Mouse (Mus musculus) left cerebral cortex, postnatal 14 days (tissue): ENCODE data around the gene Sox9. TPM values are rescaled to one million over a fixed set of nuclear protein-coding genes. Genes with fewer than 3 reads are reported as not detected.

Experiments
- DNase-seq, 2 experiments: peaks; one replicate each; pipeline ENCODE4 v3.0.0; 2021 to 2022; ENCODE audit warnings: low spot score in 2 of 2, mixed read lengths in 1 of 2
- intact Hi-C: fragments of 180-260 bp; cut with DNase I; formaldehyde crosslinking; loops from one replicate; pipeline ENCODE4 v1.15.1; 2025
- long read RNA-seq, 2 experiments: library from polyadenylated mRNA; stranded (forward); transcript quantifications; one replicate each; pipeline ENCODE4 v2.0.0; 2021
- total RNA-seq, 2 experiments: library from RNA; stranded (reverse); gene quantifications; 2 replicates each; pipeline ENCODE4 v1.2.3; 2021

Sox9 gene
- total RNA-seq: 10 to 100 TPM; 13.4 to 24.1 TPM
- long read RNA-seq, experiment 1, full-length matches to known transcripts: 13 of 16 reads
- long read RNA-seq, experiment 1, partial matches to known transcripts: 0 of 16 reads
- long read RNA-seq, experiment 1, other reads (novel, unspliced or antisense): 3 of 16 reads
- long read RNA-seq, experiment 2, full-length matches to known transcripts: 6 of 8 reads
- long read RNA-seq, experiment 2, partial matches to known transcripts: 0 of 8 reads
- long read RNA-seq, experiment 2, other reads (novel, unspliced or antisense): 2 of 8 reads

DNA sequence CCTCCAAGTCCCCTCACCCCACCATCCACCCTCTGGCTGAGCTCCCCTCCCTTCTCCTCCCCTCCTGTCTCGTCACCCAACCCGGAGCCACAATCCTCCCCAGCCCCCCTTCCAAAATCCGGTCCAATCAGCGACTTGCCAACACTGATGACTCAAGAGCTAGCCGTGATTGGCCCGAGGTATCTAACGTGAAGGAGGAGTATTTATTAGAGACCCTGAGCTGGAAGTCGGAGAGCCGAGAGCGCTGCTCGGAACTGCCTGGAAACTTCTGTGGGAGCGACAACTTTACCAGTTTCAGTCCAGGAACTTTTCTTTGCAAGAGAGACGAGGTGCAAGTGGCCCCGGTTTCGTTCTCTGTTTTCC is at the start of gene Sox9:
Sox9 (plus strand) TSS at position 231 of the 363 bp plus-strand sequence.
- intact Hi-C loops: loop anchor here (2.0 to 10.0 kb wide), 6 partner anchors 203 to 1245 kb away; no protein-coding TSS in a partner anchor

DNA sequence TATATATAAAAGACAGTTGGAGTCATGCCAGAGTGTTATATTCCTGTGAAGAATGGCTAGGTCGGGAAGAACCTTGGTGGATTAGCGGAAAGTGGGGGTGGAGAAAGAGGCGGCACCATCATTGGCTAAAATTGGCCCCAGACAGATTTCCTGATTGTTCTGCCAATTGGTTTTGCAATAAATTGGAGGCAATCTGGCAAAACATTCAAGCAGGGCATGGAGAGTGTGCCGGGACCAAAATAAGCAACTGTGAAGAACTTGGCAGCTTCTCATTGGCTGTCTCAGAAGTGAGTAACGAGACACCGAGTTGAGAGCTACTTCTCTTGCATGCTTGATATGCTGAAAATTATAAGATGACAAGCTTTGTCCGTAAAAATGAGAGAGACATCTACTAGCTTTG is 49.6 kb upstream of the Sox9 start:
- DNase-seq: peak; percentile 7 to 39
- intact Hi-C loops: no loop called here

More for the DNA sequence above, at the start of gene Sox9:
- peak; percentile 84 to 92 for DNase-seq

- no peak for DNase-seq
Measured at GRCm38 (mm10) chr11:112737071-112737470, 45.0 kb upstream of the Sox9 start.

GRCm38 (mm10) chr11:112739681-112740080 is 42.3 kb upstream of the Sox9 start:
- intact Hi-C loops: no loop called here
- no peak for DNase-seq

More at GRCm38 (mm10) chr11:112737071-112737470, 45.0 kb upstream of the Sox9 start:
- intact Hi-C loops: no loop called here

GRCm38 (mm10) chr11:112756516-112756915 is 25.5 kb upstream of the Sox9 start:
- no peak for DNase-seq
- intact Hi-C loops: no loop called here

DNA sequence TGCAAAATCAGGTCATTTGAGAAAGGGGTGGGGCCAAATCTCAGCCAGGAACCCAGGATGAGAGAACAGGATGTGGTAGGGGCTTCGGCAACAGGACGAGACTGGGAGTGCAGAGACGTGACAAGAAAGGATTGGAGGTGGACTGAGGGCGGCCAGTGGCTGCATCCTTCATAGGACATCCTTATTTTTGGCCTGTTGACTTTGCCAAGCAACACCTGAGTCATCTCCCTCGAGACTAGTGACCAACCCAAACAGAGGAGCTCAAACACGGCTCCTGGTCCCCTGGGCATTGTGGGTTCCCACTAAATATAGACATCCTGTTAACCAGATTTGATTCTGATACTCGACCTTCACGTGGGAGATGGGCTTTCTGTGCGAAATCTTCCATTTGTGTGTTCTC is 24.0 kb upstream of the Sox9 start:
- intact Hi-C loops: no loop called here
- no peak for DNase-seq

DNA sequence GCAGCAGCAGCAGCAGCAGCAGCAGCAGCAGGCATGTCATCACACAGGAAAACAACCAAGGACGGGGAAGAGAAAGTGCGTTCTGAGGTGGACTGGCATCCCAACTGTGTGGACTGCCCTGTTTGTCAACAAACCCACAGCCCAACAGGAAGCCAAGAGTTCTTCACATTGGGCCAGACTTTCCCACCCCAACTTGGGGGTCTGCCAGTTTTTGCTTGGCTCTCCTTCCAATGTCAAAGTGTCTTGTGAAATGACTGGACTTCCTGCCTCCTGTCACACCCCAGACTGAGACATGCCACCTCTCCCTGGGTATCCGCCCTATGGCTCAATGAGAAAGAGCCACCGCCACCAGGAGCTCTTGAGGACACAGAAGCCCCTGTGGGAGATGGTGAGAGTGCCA is 15.1 kb upstream of the Sox9 start:
- intact Hi-C loops: no loop called here
- DNase-seq: no peak

DNA sequence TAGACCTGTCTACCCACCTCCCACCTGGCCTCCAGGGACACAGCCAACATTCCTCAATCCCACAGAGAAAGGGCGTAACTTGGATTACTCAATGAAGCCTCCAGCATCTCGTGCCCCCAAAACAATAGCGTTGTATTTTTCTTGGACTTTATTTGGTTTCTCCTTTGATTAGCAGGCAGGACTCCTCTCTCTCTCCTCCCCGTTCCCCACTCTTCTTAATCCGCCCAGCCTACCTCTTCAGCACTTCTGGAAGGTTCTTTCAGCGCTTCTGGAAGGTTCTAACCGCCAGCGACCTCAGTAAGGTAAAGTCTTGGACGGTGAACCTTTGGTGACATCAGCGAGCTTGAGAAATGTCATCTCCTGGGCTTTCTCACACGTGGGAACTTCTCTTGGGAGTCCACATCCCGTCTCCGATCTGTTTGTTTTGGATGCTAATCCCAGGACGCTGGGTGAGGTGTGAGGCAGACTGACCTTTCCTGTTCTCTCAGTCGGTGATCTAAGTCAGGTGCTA is 14.4 kb upstream of the Sox9 start:
- intact Hi-C loops: no loop called here
- DNase-seq: no peak

DNA sequence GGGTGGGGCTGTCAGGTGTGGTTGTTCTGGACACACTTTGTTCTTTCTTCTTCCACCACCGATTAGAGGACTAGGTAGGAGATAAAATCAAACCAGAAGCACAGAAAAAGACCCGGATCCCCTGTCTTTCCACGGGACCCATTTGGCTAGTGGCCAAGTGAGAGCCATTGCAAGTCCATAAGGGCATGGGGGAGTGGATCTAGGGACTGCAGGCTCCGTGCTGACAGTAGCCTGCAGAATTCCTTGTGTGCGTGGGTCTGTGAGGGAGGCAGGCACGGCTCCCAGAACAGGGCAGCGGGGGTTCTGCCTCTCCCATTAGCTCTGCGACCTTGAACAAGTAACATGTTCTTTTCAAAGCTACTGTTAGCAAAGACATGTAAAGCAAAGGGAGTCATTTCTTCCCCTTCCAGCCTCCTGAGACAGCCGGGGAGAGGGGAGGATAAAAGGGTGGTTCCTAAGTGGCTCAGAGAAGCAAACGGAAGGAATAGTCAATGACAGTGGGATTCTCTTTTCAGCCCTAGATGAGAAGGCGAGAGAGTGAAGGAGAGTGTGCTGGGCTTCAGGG is 9.2 kb upstream of the Sox9 start:
- DNase-seq: no peak
- intact Hi-C loops: no loop called here

DNA sequence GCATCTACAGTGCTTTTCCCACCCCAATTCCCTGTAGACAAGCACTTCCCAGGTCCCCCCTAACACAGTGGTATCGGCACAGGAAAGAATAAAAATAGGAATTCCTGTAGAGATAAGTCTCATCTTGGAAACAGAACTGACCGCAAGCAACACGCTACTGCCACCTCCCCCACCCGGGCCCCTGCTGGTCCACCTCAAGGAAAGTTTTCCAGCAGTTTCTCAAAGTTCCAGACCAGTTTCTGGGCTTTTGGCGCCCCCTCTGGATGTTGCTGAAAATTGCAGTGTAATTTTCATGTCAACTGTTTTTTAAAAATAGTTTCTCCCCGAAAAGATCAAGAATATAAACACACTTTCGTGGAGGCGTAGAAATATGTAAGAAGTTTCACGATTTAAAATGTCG is 2.3 kb upstream of the Sox9 start:
- intact Hi-C loops: loop anchor here (2.0 to 10.0 kb wide), 6 partner anchors 205 to 1243 kb away; no protein-coding TSS in a partner anchor
- peak in 1 of 2 experiments; percentile 56 for DNase-seq

DNA sequence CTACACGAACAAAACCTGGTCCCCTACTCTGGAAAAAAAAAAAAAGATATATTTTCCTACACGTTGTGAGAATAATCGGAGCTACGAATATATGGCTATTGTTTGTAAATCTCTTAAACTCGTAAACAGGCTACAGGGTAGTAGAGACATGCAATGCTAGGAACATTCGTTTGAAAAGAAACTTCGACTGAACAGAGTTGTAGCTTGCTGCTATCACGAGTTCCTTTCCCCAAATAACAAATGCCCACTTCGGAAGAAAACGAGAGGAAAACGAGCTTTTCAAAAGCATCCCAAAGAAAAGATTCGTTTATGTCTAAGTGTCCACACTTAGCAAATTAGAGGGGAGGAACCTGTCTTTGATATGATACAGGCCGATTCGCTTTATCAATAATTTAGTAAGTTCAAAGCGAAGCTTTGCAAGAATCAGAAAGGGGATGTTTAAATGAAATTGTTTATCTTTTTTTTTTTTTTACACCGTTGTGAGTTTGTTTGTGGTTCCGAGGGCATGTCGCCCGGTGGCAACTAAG is 1.6 kb upstream of the Sox9 start:
- no peak for DNase-seq

DNA sequence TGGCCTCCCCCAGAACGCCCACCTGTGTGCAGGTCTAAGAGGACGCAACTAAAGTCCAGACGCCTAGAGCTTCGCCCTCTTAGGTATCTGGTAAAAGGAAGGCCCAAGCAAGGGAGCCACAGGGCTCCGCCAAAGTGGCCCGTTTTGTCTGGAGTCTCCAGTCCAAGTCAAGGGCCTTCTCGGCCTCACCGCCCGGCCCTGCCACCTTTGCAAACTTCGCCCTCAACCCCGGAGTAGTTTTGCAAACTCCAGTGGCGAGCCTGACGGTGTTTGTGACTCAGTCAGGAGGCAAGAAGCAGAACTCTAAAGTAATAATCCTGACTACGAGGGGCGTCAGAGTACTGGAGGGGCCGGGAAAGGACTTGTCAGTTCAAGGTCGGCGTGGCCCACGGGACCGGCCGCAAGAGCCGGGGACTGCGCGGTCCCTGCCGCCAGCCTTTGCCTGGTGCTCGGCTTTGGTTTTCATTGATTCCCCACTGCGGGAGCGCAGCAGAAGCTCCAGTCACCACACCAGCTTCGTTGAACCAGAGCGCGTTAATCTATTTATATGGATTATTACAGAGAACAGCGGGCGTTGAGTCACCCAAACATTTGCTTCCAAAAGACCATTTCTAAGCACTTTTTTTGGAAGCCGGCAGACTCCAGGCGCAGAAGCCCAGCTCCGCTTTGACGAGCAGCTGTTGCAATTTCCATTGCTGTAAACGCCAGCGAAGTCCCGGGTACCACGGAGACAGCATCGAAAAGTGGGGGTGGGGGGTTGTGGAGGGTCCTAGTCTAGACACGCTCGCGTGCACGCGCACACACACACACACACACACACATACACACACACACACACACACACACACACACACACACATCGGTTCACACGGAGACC is 751 bp upstream of the Sox9 start:
- intact Hi-C loops: loop anchor here (2.0 to 10.0 kb wide), 6 partner anchors 204 to 1244 kb away; no protein-coding TSS in a partner anchor
- peak; percentile 71 to 73 for DNase-seq

More for the DNA sequence above, 1.6 kb upstream of the Sox9 start:
- intact Hi-C loops: loop anchor here (2.0 to 10.0 kb wide), 6 partner anchors 204 to 1244 kb away; no protein-coding TSS in a partner anchor

GRCm38 (mm10) chr11:112782357-112783121 is 515 bp downstream of the Sox9 start:
- intact Hi-C loops: loop anchor here (5.0 to 10.0 kb wide), 3 partner anchors 202 to 880 kb away; no protein-coding TSS in a partner anchor
- peak in 1 of 2 experiments; percentile 35 for DNase-seq

DNA sequence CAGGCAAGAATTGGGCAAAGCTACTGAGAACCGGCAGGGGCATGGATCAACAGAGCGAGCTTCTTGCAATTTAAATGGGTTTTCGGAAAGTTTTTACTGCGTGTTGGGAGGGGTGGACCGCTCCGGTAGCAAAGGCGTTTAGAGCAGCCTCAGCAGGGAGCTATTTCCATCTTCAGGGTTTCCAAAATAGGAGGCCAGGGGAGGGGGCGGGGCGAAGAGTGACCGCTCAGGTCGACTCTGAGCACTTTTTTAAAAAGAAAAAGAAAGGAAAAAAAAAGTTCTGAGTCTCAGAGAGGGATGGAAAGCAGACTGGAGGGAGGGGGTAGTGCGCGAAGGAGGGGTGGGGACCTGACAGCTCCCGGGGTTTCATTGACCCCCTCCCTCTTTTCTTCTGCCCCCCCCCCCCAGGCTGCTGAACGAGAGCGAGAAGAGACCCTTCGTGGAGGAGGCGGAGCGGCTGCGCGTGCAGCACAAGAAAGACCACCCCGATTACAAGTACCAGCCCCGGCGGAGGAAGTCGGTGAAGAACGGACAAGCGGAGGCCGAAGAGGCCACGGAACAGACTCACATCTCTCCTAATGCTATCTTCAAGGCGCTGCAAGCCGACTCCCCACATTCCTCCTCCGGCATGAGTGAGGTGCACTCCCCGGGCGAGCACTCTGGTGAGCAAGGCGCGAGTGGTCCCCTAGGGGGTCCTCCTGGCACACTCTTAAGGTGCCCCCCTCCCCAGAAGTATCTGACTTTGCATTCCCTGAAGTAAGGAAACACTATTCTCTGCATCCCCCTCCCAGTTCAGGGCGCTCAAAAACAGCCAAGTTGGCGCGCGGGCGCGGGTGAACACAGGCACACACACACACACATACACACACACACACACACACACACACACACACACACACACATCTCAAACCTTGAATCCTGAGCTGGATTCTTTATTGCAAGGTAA is 1.6 kb downstream of the Sox9 start:
- intact Hi-C loops: loop anchor here (5.0 to 10.0 kb wide), 3 partner anchors 201 to 881 kb away; no protein-coding TSS in a partner anchor

GRCm38 (mm10) chr11:112784347-112784902 is 2.4 kb downstream of the Sox9 start:
- DNase-seq: no peak
- intact Hi-C loops: loop anchor here (5.0 to 10.0 kb wide), 3 partner anchors 200 to 882 kb away; no protein-coding TSS in a partner anchor

More for the DNA sequence above, 1.6 kb downstream of the Sox9 start:
- no peak for DNase-seq

DNA sequence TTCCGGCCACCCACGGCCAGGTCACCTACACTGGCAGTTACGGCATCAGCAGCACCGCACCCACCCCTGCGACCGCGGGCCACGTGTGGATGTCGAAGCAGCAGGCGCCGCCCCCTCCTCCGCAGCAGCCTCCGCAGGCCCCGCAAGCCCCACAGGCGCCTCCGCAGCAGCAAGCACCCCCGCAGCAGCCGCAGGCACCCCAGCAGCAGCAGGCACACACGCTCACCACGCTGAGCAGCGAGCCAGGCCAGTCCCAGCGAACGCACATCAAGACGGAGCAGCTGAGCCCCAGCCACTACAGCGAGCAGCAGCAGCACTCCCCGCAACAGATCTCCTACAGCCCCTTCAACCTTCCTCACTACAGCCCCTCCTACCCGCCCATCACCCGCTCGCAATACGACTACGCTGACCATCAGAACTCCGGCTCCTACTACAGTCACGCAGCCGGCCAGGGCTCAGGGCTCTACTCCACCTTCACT is 2.9 kb downstream of the Sox9 start:
- DNase-seq: peak in 1 of 2 experiments; percentile 31
- intact Hi-C loops: loop anchor here (5.0 to 10.0 kb wide), 3 partner anchors 200 to 883 kb away; no protein-coding TSS in a partner anchor

- no peak for DNase-seq
- intact Hi-C loops: loop anchor here (10.0 kb wide), 1 partner anchor 199 kb away; no protein-coding TSS in a partner anchor
Measured at GRCm38 (mm10) chr11:112785581-112785980, 3.6 kb downstream of the Sox9 start.
